Mouse (Mus musculus): ENCODE measurements around the gene Il1f6.
A peak's percentile ranks its signal among the peaks of the same experiment; 100 is the strongest.
"Not testable (repeated sequence)": the region's sequence is repeated elsewhere in the genome, so short reads cannot be mapped to it uniquely, and the experiment has no call there.

The Il1f6 gene

GRCm38 (mm10) chr2:24215118-24215517 lies at the start of gene Il1f6:
Gene Il1f6 (plus strand): TSS chr2:24215418.
- DNase-seq (ENCODE audit: low spot score in 2 of 2) = no peak

- DNase-seq (ENCODE audit: low spot score in 2 of 2) = peak; percentile 8 to 16
Observed at GRCm38 (mm10) chr2:24181683-24182331, 33.4 kb upstream of the Il1f6 start.

DNA sequence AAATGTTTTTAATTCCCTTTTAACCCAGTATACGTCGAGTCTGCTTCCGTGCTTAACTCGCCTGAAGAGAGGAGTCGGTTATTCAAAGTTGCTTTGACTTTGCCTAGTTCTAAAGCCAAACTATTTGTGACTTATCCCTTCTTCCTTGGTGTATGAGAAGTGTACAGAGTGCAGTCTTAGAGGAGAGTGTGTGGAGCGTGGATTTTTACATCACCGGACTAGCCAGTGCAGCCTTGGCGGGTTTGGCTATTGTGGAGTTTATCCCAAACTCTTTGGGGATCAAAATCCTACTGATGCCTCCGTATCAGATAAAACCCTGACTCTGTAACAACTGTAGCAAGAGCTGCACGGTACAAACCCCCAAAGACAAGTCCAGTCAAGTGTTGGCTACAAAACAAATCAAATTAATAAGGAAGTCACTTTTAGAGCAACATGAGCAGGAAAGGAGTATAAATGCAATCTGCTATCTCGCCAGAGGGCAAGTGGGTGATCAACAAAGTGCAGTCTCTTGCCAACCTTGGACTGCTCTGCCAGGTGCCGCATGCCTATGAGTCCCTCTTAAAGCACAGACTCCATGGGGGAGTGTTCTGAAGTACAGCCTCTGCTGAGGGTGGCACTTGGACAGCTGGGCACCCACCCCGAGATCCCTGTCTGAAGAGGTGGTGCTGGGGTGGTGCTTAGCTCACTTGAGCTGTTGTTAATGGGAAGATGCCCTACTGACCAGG lies 32.6 kb upstream of the Il1f6 start:
- DNase-seq (ENCODE audit: low spot score in 2 of 2) = not testable (repeated sequence)

- DNase-seq (ENCODE audit: low spot score in 2 of 2) = not testable (repeated sequence)
Observed at GRCm38 (mm10) chr2:24184092-24184491, 31.1 kb upstream of the Il1f6 start.

DNA sequence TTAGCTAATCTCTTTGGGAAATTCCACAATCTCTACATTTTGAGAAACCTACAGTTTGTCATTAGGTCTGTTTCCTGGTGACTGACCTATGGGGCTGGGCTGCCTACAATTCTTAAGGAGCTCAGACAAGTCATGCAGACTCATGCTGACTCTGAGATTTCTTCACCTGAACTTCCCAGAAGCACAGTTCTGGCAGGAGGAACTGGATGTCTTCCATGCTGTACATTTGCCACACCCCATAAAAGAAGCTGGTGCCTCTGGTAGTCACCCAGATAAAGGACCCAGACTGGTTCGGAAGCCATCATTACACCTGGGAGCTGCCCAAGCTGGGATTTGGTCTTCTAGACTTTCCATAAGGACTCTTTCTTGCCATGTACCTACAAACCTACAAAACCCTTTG lies 29.0 kb upstream of the Il1f6 start, which contains the start of gene Il1f9:
Gene Il1f9 (plus strand): TSS at position 301 of the 400 bp plus-strand sequence.
- DNase-seq (ENCODE audit: low spot score in 2 of 2) = no peak

- DNase-seq (ENCODE audit: low spot score in 2 of 2) = no peak
Observed at GRCm38 (mm10) chr2:24187585-24187984, 27.6 kb upstream of the Il1f6 start.

GRCm38 (mm10) chr2:24188189-24188588 lies 27.0 kb upstream of the Il1f6 start:
- no peak for DNase-seq (ENCODE audit: low spot score in 2 of 2)

DNA sequence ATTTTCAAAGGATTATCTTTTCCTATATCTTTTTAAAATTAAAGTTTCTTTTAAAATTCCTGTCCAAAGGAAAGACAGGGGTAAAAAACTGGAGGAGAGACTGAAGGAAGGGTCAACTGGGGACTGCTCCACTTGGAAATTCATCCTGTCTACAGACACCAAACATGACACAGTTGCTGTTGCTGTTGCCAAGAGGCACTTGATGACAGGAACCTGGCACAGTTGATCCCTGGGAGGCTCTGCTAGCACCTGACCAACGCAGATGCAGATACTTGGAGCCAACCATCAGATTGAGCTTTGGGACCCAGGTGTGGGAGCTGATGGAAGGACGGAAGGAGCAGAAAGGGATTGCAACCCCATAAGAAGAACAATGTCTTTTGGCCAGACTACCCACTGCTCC lies 12.0 kb downstream of the Il1f6 start:
- no peak for DNase-seq (ENCODE audit: low spot score in 2 of 2)

DNA sequence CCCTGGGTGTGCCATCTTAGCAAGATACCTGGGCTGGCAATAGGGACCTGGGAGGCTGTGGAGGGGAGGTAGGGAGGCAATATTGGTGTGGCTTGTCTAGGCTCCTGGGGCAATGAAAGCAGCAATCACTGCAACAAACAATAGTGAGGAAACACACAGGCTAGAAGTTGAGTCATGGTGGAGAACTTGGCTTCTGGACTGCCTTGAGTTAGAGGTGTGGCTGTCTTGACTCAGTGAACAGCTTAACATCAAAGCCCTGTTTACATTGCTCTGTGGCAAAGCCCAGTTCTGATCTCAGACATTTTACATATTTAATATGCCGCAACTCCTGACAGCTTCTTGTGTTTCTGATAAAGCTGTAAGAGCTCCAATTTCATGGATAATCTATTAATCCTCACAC lies 52.3 kb downstream of the Il1f6 start:
- DNase-seq (ENCODE audit: low spot score in 2 of 2) = no peak

DNA sequence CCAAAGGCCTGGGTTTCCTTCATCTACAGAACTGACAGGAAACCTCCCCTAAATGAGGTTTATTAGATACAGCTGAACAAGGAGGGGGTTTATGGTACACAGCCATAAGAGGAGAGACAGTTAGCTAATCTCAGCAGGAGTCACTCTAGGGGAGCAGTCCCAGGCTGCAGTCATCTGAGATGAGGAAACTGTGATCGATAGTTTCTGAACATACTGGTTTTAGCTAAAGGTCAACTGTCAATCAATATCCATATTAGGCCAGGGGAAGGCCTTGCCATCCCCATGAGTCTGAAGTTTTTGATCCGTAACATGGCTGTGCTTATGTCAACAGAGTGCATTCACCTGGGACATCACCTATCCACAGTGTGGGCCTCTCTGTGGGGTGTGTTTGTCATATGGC lies 58.4 kb downstream of the Il1f6 start:
- DNase-seq (ENCODE audit: low spot score in 2 of 2) = no peak

- no peak for DNase-seq (ENCODE audit: low spot score in 2 of 2)
Observed at GRCm38 (mm10) chr2:24275146-24275545, 59.9 kb downstream of the Il1f6 start.
